In the genomic region with DNA sequence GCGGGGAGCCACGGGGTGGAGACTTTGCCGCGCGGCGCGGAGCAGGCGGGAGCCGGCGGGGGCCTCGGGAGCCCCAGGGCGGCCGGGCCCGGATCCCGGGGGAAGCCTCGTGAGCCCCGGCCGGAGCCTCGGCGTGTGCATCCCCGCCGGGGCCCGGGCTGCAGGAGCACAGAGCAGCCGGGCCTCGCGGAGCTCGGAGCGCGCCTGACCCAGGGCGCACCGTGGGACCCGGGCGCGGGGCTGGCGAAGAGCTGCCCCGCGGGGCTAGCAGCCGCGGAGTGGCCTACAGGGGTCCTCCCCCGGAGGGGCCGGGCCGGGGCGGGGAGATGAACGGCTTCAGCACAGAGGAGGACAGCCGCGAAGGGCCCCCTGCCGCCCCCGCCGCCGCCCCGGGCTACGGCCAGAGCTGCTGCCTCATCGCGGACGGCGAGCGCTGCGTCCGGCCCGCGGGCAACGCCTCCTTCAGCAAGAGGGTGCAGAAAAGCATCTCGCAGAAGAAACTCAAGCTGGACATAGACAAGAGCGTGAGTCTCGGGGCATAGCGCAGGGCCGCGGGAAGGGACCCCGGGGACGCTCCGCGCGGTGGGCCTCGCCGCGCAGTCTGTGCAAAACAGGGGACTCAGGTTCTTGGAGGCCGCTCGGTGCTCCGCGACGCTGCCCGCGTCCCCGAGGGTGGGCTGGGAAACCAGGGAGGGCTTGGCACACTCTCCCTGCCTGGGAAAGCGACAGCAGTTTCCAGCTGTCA, we compare ENCODE assay signal across 9 mouse cellular contexts. TPM values are rescaled to one million over a fixed set of nuclear protein-coding genes. Genes with fewer than 3 reads are reported as not detected.
DNase-seq lines count a peak whose midpoint lies in the region; ATAC-seq lines count a peak whose summit lies in the region.
"Had no signal": no experiment of that assay in that cellular context is flagged by ENCODE, and none has a peak within 500 bp of the region (broad histone marks: within the 10 kb centered on the region; RNA-seq: fewer than 3 reads in every experiment).

No protein-coding gene starts in this region.

- peaks cover 8% of the 10 kb centered on the region for H3K36me3 ChIP-seq in erythroblast, embryonic 14.5 days (ENCODE audit: control insufficient read depth)

- intact Hi-C loops in gastrocnemius, postnatal 14 days (cut with DNase I; ENCODE audit: low total_unique reads), result no loop called here

- peak overlapping the region; percentile 91 for H3K4me3 ChIP-seq in erythroblast, embryonic 14.5 days (replicated peaks)

- peak; percentile 72 to 73 for DNase-seq in cerebellum, postnatal 10 days
- peak; percentile 80 for DNase-seq in gastrocnemius, postnatal 14 days
- DNase-seq in liver, result peak; percentile 68
- DNase-seq in naive thymus-derived CD4-positive, alpha-beta T cell, adult 2 months (ENCODE audit: low read depth), result peak; percentile 52
- DNase-seq in testis, postnatal 14 days (ENCODE audit: low spot score), result peak; percentile 58

- ATAC-seq in erythroblast, adult 5-6 weeks (replicated peaks; ENCODE audit: low FRiP score, poor library complexity, severe bottlenecking), result no peak
- ATAC-seq in inflammation-experienced regulatory T-cells, adult 6 months, result peak; percentile 10

- peaks cover 27% of the 10 kb centered on the region for H3K27me3 ChIP-seq in erythroblast, embryonic 14.5 days (ENCODE audit: control insufficient read depth)

- H3K4me1 ChIP-seq in erythroblast, embryonic 14.5 days (ENCODE audit: control insufficient read depth), result peaks cover 39% of the 10 kb centered on the region

- no peaks in the 10 kb centered on the region; the same call in 1 of the 2 replicates for H3K9me3 ChIP-seq in erythroblast, embryonic 14.5 days (ENCODE audit: control insufficient read depth, low read length)

RNA-seq across cellular contexts. Expression of gene Sap30l, which starts 0.5 kb away (rescaled TPM):
- polyA plus RNA-seq in erythroblast, embryonic 14.5 days (2012), result 2.8 and 3.1 TPM in 2 replicates
- total RNA-seq in erythroblast, adult 5-6 weeks (2015; ENCODE audit: low replicate concordance), result 4.8 and 7.9 TPM in 2 replicates
- 4.4 and 4.7 TPM in 2 replicates for total RNA-seq in erythroblast, adult 5-6 weeks (2017; ENCODE audit: low replicate concordance)
- 10 to 100 TPM; 22.9 to 24.5 TPM for total RNA-seq in gastrocnemius, postnatal 14 days (2021)
- polyA plus RNA-seq in inflammation-experienced regulatory T-cells, adult 6 months (2017; shearing (Covaris generic)), result 1 to 10 TPM; 4.9 to 6.9 (median 6.7) TPM

RNA-seq across cellular contexts. Expression of gene Hand1, which starts 30.7 kb away (rescaled TPM):
- not detected in 2 replicates for polyA plus RNA-seq in erythroblast, embryonic 14.5 days (2012)
- not detected in 2 replicates for total RNA-seq in erythroblast, adult 5-6 weeks (2015; ENCODE audit: low replicate concordance)
- total RNA-seq in erythroblast, adult 5-6 weeks (2017; ENCODE audit: low replicate concordance), result not detected in 2 replicates
- total RNA-seq in gastrocnemius, postnatal 14 days (2021), result not detected
- polyA plus RNA-seq in inflammation-experienced regulatory T-cells, adult 6 months (2017; shearing (Covaris generic)), result not detected
- total RNA-seq: left cerebral cortex, postnatal 36 days had no signal
